Mouse (Mus musculus) CH12.LX (cell line): ENCODE results near the gene Atoh7. TPM values are rescaled to one million over a fixed set of nuclear protein-coding genes. Genes with fewer than 3 reads are reported as not detected.

ENCODE experiments used
- DNase-seq: peaks from one replicate; pipeline ENCODE4 v3.0.0-alpha.2; 2013; ENCODE audit errors: extremely low read depth
- H3K27ac ChIP-seq: 2 replicates; pipeline ENCODE4 v1.5.1; 2012; ENCODE audit warnings: low read depth, mild to moderate bottlenecking, control low read depth, moderate library complexity; ENCODE audit not compliant: insufficient read depth
- H3K27me3 ChIP-seq: replicated peaks from 2 replicates; pipeline ENCODE3; 2012; ENCODE audit warnings: inconsistent platforms
- H3K36me3 ChIP-seq, 2 experiments: replicated peaks in 1 of 2; 2 replicates each; pipeline versions ENCODE3 to v1.6.1; 2012; ENCODE audit warnings: inconsistent platforms in 1 of 2, low read length in 1 of 2, mild to moderate bottlenecking in 1 of 2, mixed read lengths in 1 of 2, moderate library complexity in 1 of 2; ENCODE audit not compliant: control insufficient read depth in 1 of 2, insufficient read depth in 1 of 2
- H3K4me1 ChIP-seq, 2 experiments: 2 replicates each; pipeline ENCODE4 v1.6.1; 2012; ENCODE audit warnings: inconsistent platforms in 1 of 2, moderate library complexity in 1 of 2; ENCODE audit not compliant: insufficient read depth in 2 of 2, control insufficient read depth in 1 of 2
- H3K4me2 ChIP-seq: 2 replicates; pipeline ENCODE4 v1.6.1; 2012; ENCODE audit warnings: low read depth, mild to moderate bottlenecking, control low read depth; ENCODE audit not compliant: poor library complexity, insufficient read depth, severe bottlenecking
- H3K4me3 ChIP-seq, 3 experiments: fragments of 150-350 bp in 1 of 3; sonication (generic) in 1 of 3; replicated peaks in 1 of 3; 2 replicates each; pipeline versions ENCODE3 to v1.5.1; 2011 to 2012; ENCODE audit warnings: low read depth in 2 of 3, low read length in 2 of 3, mild to moderate bottlenecking in 2 of 3, moderate library complexity in 2 of 3, control low read depth in 1 of 3, improper control_type of control experiment in 1 of 3, inconsistent platforms in 1 of 3, mixed read lengths in 1 of 3; ENCODE audit not compliant: poor library complexity in 1 of 3
- H3K79me2 ChIP-seq: replicated peaks from 2 replicates; pipeline ENCODE4 v1.6.1; 2012; ENCODE audit warnings: mild to moderate bottlenecking, moderate library complexity; ENCODE audit not compliant: control insufficient read depth, poor library complexity, insufficient read depth, severe bottlenecking; ENCODE audit errors: extremely low read depth
- H3K9ac ChIP-seq: 2 replicates; pipeline ENCODE4 v1.6.1; 2012; ENCODE audit warnings: low read depth, mild to moderate bottlenecking, control low read depth, moderate library complexity; ENCODE audit not compliant: insufficient read depth
- H3K9me3 ChIP-seq: replicated peaks from 2 replicates; pipeline ENCODE3; 2012; ENCODE audit warnings: low read length, inconsistent platforms, mixed read lengths
- CHD1 ChIP-seq: IDR thresholded peaks from 2 replicates; pipeline ENCODE4 v1.6.1; 2012; ENCODE audit warnings: low read depth, low read length, improper control_type of control experiment, inconsistent platforms
- CTCF ChIP-seq, 2 experiments: IDR thresholded peaks in 1 of 2; conservative IDR thresholded peaks in 1 of 2; 2 replicates each; pipeline ENCODE4 v1.5.1; 2011 to 2012; ENCODE audit warnings: low read depth in 2 of 2, low read length in 2 of 2, improper control_type of control experiment in 1 of 2, inconsistent platforms in 1 of 2, mild to moderate bottlenecking in 1 of 2, moderate library complexity in 1 of 2
- ETS1 ChIP-seq: conservative IDR thresholded peaks from 2 replicates; pipeline ENCODE4 v1.6.1; 2012; ENCODE audit warnings: low read depth, mild to moderate bottlenecking, inconsistent platforms, low read length, improper control_type of control experiment, moderate library complexity
- IRF4 ChIP-seq: IDR thresholded peaks from 2 replicates; pipeline ENCODE4 v1.6.1; 2014; ENCODE audit warnings: low read depth, mild to moderate bottlenecking, inconsistent platforms, low read length, improper control_type of control experiment
- JUN ChIP-seq: IDR thresholded peaks from 2 replicates; pipeline ENCODE4 v1.6.1; 2011; ENCODE audit warnings: low read depth, mild to moderate bottlenecking, low read length, improper control_type of control experiment, moderate library complexity; ENCODE audit not compliant: insufficient read depth
- NELFE ChIP-seq: IDR thresholded peaks from 2 replicates; pipeline ENCODE4 v1.6.1; 2011; ENCODE audit warnings: low read depth, low read length, improper control_type of control experiment
- NRF1 ChIP-seq: IDR thresholded peaks from 2 replicates; pipeline ENCODE4 v1.6.1; 2014; ENCODE audit warnings: low read depth, mild to moderate bottlenecking, inconsistent platforms, low read length, improper control_type of control experiment, moderate library complexity
- RAD21 ChIP-seq: IDR thresholded peaks from 2 replicates; pipeline ENCODE4 v1.6.1; 2011; ENCODE audit warnings: low read depth, mild to moderate bottlenecking, low read length, improper control_type of control experiment, moderate library complexity
- SMC3 ChIP-seq: IDR thresholded peaks from 2 replicates; pipeline ENCODE4 v1.6.1; 2011; ENCODE audit warnings: low read depth, low read length, improper control_type of control experiment
- TCF12 ChIP-seq: IDR thresholded peaks from 2 replicates; pipeline ENCODE4 v1.6.1; 2014; ENCODE audit warnings: low read depth, mild to moderate bottlenecking, inconsistent platforms, low read length, improper control_type of control experiment
- UBTF ChIP-seq: IDR thresholded peaks from 2 replicates; pipeline ENCODE4 v1.6.1; 2012; ENCODE audit warnings: low read depth, mild to moderate bottlenecking, inconsistent platforms, low read length, improper control_type of control experiment, moderate library complexity
- USF1 ChIP-seq: IDR thresholded peaks from 2 replicates; pipeline ENCODE4 v1.6.1; 2014; ENCODE audit warnings: low read depth, mild to moderate bottlenecking, inconsistent platforms, low read length, improper control_type of control experiment
- dilution Hi-C: fragments of 300-500 bp; cut with MboI; formaldehyde crosslinking; loops from 2 replicates; pipeline ENCODE4 v1.14.3; 2020; ENCODE audit warnings: low sequenced_read_pairs; ENCODE audit not compliant: extremely low pct_unique_long_range_greater_than_20kb, extremely low pct_ligation_motif_present
- in situ Hi-C: fragments of 300-500 bp; cut with MboI; formaldehyde crosslinking; loops from 3 replicates; pipeline ENCODE4 v1.14.3; 2019; ENCODE audit warnings: low sequenced_read_pairs, low pct_ligation_motif_present, low pct_unique_long_range_greater_than_20kb, mixed read lengths
- polyA plus RNA-seq: library from polyadenylated mRNA; unstranded; fragments of >175 nt; gene quantifications from 2 replicates; pipeline ENCODE4 v1.2.1, GENCODE M21; 2012; ENCODE audit warnings: low read depth; ENCODE audit not compliant: insufficient read length
- total RNA-seq, 2 experiments: library from RNA; depleted of rRNA; stranded (reverse); fragments of 300-350 nt in 1 of 2; fragments of >200 nt in 1 of 2; gene quantifications; 2 replicates each; pipeline ENCODE4 v1.2.3; 2012 to 2014

Atoh7 gene
- total and polyA plus RNA-seq, 3 experiments = not detected

DNA sequence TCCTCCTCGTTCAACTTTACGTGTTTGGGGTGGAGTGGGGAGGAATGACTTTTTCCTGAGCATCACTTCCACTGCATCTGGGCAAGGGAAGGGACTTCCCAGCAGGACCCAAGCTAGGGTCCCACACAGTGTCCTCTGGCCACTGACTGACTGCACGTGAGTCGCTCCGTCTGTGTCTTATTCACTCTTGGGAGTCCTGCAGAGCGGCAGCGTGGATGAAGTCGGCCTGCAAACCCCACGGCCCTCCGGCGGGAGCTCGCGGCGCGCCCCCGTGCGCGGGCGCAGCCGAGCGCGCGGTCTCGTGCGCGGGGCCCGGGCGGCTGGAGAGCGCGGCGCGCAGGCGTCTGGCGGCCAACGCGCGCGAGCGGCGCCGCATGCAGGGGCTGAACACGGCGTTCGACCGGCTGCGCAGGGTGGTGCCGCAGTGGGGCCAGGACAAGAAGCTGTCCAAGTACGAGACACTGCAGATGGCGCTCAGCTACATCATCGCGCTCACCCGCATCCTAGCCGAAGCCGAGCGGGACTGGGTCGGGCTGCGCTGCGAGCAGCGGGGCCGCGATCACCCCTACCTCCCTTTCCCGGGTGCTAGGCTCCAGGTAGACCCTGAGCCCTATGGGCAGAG lies 601 bp downstream of the Atoh7 start:
- no peak for TF ChIP-seq IRF4
- 0 out of 4 replicates have a peak, but pooled peaks cover 0 to 4% of the 10 kb centered on the region in 2 experiments for H3K4me1 ChIP-seq
- dilution Hi-C loops = no loop called here
- H3K36me3 ChIP-seq = no peaks in the 10 kb centered on the region
- H3K27me3 ChIP-seq = no peaks in the 10 kb centered on the region
- no peak for DNase-seq
- no peak overlapping the region for H3K4me2 ChIP-seq
- H3K27ac ChIP-seq = no peak overlapping the region
- no peak overlapping the region for H3K4me3 ChIP-seq
- no peaks in the 10 kb centered on the region for H3K79me2 ChIP-seq
- in situ Hi-C loops = no loop called here
- no peak overlapping the region for H3K9ac ChIP-seq
- no peaks in the 10 kb centered on the region for H3K9me3 ChIP-seq

- no peak overlapping the region for H3K4me3 ChIP-seq
- H3K36me3 ChIP-seq = no peaks in the 10 kb centered on the region
- H3K27ac ChIP-seq = no peak overlapping the region
- H3K4me1 ChIP-seq = 0 out of 4 replicates have a peak, but pooled peaks cover 0 to 4% of the 10 kb centered on the region in 2 experiments
- H3K27me3 ChIP-seq = no peaks in the 10 kb centered on the region
- dilution Hi-C loops (no loop called here), in situ Hi-C loops (no loop called here)
- no peak overlapping the region for H3K4me2 ChIP-seq
- DNase-seq = no peak
- TF ChIP-seq TCF12 (no peak), USF1 (no peak), CHD1 (no peak), UBTF (no peak), JUN (no peak), NRF1 (no peak)
- no peaks in the 10 kb centered on the region for H3K79me2 ChIP-seq
- H3K9ac ChIP-seq = no peak overlapping the region
- no peaks in the 10 kb centered on the region for H3K9me3 ChIP-seq
Measured at GRCm38 (mm10) chr10:63100657-63101056, 1.2 kb downstream of the Atoh7 start.

DNA sequence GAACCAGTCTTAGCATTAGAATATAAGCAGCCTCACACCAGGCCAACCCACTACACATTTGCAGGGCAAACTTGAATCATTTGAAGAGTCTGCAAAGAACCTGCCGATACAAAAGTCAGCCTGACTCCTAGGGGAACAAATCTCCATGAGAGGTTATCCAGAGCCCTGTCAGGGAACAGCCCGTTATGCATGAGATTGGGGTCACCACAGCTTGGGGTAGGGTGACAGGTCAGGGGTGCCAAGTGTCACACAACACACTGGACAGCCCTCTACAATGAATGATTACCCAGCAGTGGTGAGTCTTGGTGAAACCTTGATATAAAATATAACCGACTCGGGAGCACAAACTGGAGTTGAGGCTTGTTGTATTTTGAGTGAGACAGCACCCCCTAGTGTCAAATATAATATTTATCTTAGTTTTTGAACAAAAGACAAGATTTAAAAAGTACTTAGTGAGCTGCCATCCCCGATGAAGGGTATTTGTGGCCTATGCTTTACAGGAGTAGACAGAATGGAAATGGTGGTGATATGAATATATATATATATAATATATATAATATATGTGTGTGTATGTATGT lies 13.7 kb downstream of the Atoh7 start:
- in situ Hi-C loops = no loop called here
- Histone ChIP-seq H3K79me2 (no peaks in the 10 kb centered on the region), H3K9me3 (peaks cover 3% of the 10 kb centered on the region), H3K4me3 (no peak overlapping the region), H3K4me1 (no peaks in the 10 kb centered on the region), H3K27ac (no peak overlapping the region), H3K4me2 (no peak overlapping the region), H3K27me3 (no peaks in the 10 kb centered on the region), H3K36me3 (no peaks in the 10 kb centered on the region), H3K9ac (no peak overlapping the region)
- peak; percentile 51 for DNase-seq
- TF ChIP-seq CTCF (conservative IDR thresholded peaks at IDR 0.05 in 1 of 2, IDR thresholded peaks at IDR 0.05 in 1 of 2; ENCODE audit: low read depth in 2 of 2, low read length in 2 of 2) = peak in 1 of 2 experiments; percentile 66; a peak in 2 of 4 replicates
- peak; percentile 47 for TF ChIP-seq SMC3
- no peak for TF ChIP-seq ETS1
- TF ChIP-seq CHD1 = no peak
- TF ChIP-seq RAD21 = peak; percentile 70
- TF ChIP-seq NELFE = no peak
- dilution Hi-C loops = no loop called here
